Comparison of ENCODE assay signal across 8 mouse cellular contexts in genomic region chr14:118713408-118713807, GRCm38 (mm10). TPM values are rescaled to one million over a fixed set of nuclear protein-coding genes. Genes with fewer than 3 reads are reported as not detected.
DNase-seq lines count a peak whose midpoint lies in the region; ATAC-seq and TF ChIP-seq lines count a peak whose summit lies in the region.

No protein-coding gene starts in this region.

- H3K36me3 ChIP-seq in forebrain, embryonic 12.5 days (replicated peaks) = no peaks in the 10 kb centered on the region
- H3K36me3 ChIP-seq in kidney, adult 2 months (ENCODE audit: control insufficient read depth, insufficient read depth, low read length) = no peaks in the 10 kb centered on the region
- no peaks in the 10 kb centered on the region for H3K36me3 ChIP-seq in midbrain, embryonic 12.5 days

- peak; percentile 25 for DNase-seq in urinary bladder, postnatal 14 days (ENCODE audit: low spot score)
- no peak for DNase-seq in urinary bladder, postnatal 4 days (ENCODE audit: low spot score in 2 of 2)
- DNase-seq in kidney, adult 2 months = peak; percentile 62
- DNase-seq in frontal cortex, adult 2 months (ENCODE audit: extremely low spot score in 1 of 2, low spot score in 1 of 2) = no peak
- no peak for DNase-seq in layer of hippocampus, postnatal 36 days
- DNase-seq in right cerebral cortex, adult 18-20 months = no peak

- H3K27me3 ChIP-seq in forebrain, embryonic 12.5 days = peaks cover 46% of the 10 kb centered on the region
- no peaks in the 10 kb centered on the region for H3K27me3 ChIP-seq in kidney, adult 2 months (replicated peaks; ENCODE audit: control insufficient read depth, insufficient read depth, low read length)
- peaks cover 47% of the 10 kb centered on the region for H3K27me3 ChIP-seq in midbrain, embryonic 12.5 days

- no peaks in the 10 kb centered on the region for H3K9me3 ChIP-seq in forebrain, embryonic 12.5 days
- no peaks in the 10 kb centered on the region for H3K9me3 ChIP-seq in midbrain, embryonic 12.5 days

- no peak for TF ChIP-seq POLR2A in kidney, adult 2 months (IDR thresholded peaks at IDR 0.05; ENCODE audit: low read depth, low read length)

- H3K9ac ChIP-seq in forebrain, embryonic 12.5 days = peak overlapping the region; percentile 30; the same call in 1 of the 2 replicates
- peak overlapping the region; percentile 51 for H3K9ac ChIP-seq in midbrain, embryonic 12.5 days (replicated peaks)

- 2% methylated on average over 18 of the region's 18 CpGs for WGBS in forebrain, embryonic 12.5 days
- WGBS in kidney, adult 2 months = 2% methylated on average over 18 of the region's 18 CpGs
- 1% methylated on average over 18 of the region's 18 CpGs for WGBS in midbrain, embryonic 12.5 days

- peak overlapping the region; percentile 27 for H3K4me3 ChIP-seq in forebrain, embryonic 12.5 days (replicated peaks)
- peak overlapping the region; percentile 43 for H3K4me3 ChIP-seq in kidney, adult 2 months (ENCODE audit: insufficient read depth, low read depth, low read length)
- peak overlapping the region; percentile 37 for H3K4me3 ChIP-seq in midbrain, embryonic 12.5 days

- ATAC-seq in forebrain, embryonic 12.5 days (ENCODE audit: low FRiP score) = no peak
- ATAC-seq in midbrain, embryonic 12.5 days (ENCODE audit: low FRiP score, low read depth) = peak; percentile 11; the same call in 1 of the 2 replicates

- H3K4me2 ChIP-seq in forebrain, embryonic 12.5 days = peak overlapping the region; percentile 57
- peak overlapping the region; percentile 62 for H3K4me2 ChIP-seq in midbrain, embryonic 12.5 days (replicated peaks)

- no peak for TF ChIP-seq CTCF in kidney, adult 2 months (conservative IDR thresholded peaks at IDR 0.05; ENCODE audit: insufficient read depth, insufficient read length, low read depth, low read length)

- H3K4me1 ChIP-seq in forebrain, embryonic 12.5 days = peaks cover 23% of the 10 kb centered on the region
- peaks cover 35% of the 10 kb centered on the region for H3K4me1 ChIP-seq in kidney, adult 2 months (ENCODE audit: control insufficient read depth, insufficient read depth, low read length)
- H3K4me1 ChIP-seq in midbrain, embryonic 12.5 days = peaks cover 19% of the 10 kb centered on the region

- H3K27ac ChIP-seq in forebrain, embryonic 12.5 days = no peak overlapping the region
- peak overlapping the region; percentile 39 for H3K27ac ChIP-seq in kidney, adult 2 months (ENCODE audit: insufficient read depth, low read depth, low read length)
- no peak overlapping the region for H3K27ac ChIP-seq in midbrain, embryonic 12.5 days (replicated peaks)

RNA-seq across cellular contexts. Expression of gene Abcc4, which starts 7.4 kb away (rescaled TPM):
- 2.1 and 2.4 TPM in 2 replicates for polyA plus RNA-seq in forebrain, embryonic 12.5 days (2016; fragmentation: Nextera tagmentation; extraction: Ambion mirVana)
- polyA plus RNA-seq in kidney, adult 2 months (2012; rRNA removed) = 30.8 and 31.3 TPM in 2 replicates
- polyA plus RNA-seq in midbrain, embryonic 12.5 days (2016; fragmentation: Nextera tagmentation; extraction: Ambion mirVana) = 2.9 and 3.1 TPM in 2 replicates
- polyA plus RNA-seq in frontal cortex, adult 2 months (2012; rRNA removed) = 5.0 and 5.7 TPM in 2 replicates
- total RNA-seq in layer of hippocampus, postnatal 36 days (2021) = 10 to 100 TPM in 1 of 2 experiments, 1 to 10 TPM in 1; 8.2 to 10.4 TPM

Comparison
In these comparisons a context has a peak if more than half of its experiments do, and no peak if none do; other contexts are left out.
1. DNase-seq: peak in urinary bladder, postnatal 14 days (single experiment) and kidney, adult 2 months (single experiment); none in urinary bladder, postnatal 4 days (0 of 2), frontal cortex, adult 2 months (0 of 2), layer of hippocampus, postnatal 36 days (0 of 2) and right cerebral cortex, adult 18-20 months (single experiment).
2. Peak in every context shown above with its lines, with median percentiles within 50 percentile points of each other: H3K4me3 ChIP-seq.